ENCODE assay signal across 14 mouse cellular contexts in the genomic region with DNA sequence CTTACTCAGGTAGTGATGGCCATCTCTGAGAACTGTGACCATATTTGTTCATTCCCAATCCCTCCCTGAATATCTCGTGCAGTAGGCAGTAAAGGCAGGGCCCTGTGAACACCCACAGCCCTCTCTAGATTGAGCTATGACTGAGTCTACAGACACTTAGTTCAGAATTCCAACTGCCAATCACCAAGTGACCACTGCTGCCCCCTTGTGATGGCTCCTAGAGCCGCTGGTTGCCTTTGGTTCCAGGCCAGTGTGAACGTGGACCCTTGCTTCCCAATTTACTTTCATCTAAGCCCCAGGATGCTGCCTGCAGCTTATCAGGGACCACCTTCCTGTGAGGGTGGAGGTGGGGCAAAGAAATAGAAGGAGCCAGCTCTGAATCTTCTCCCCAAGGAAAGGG.
A peak's percentile ranks its signal among the peaks of the same experiment; 100 is the strongest.
DNase-seq lines count a peak whose midpoint lies in the region; ATAC-seq and TF ChIP-seq lines count a peak whose summit lies in the region.
"Had no signal": no experiment of that assay in that cellular context is flagged by ENCODE, and none has a peak within 500 bp of the region (broad histone marks: within the 10 kb centered on the region; RNA-seq: fewer than 3 reads in every experiment).

No protein-coding gene starts in this region.

- ATAC-seq in kidney, postnatal 0 days (replicated peaks; ENCODE audit: low FRiP score, low read depth): no peak
- ATAC-seq in megakaryocyte progenitor cell, adult 5-6 weeks (replicated peaks; ENCODE audit: poor library complexity): peak; percentile 46; the same call in 1 of the 2 replicates

- no peak for TF ChIP-seq POLR2A in cerebellum, adult 2 months (IDR thresholded peaks at IDR 0.05; ENCODE audit: borderline replicate concordance, insufficient read depth, low read length)

- H3K4me1 ChIP-seq in cerebellum, adult 2 months (ENCODE audit: control insufficient read depth, insufficient read depth, low read length): no peaks in the 10 kb centered on the region
- no peaks in the 10 kb centered on the region for H3K4me1 ChIP-seq in kidney, postnatal 0 days (replicated peaks; ENCODE audit: insufficient read depth, low read length)
- H3K4me1 ChIP-seq: limb, embryonic 15.5 days had no signal

- peak; percentile 37; the same call in 1 of the 2 replicates for TF ChIP-seq CTCF in cerebellum, adult 2 months (IDR thresholded peaks at IDR 0.05; ENCODE audit: borderline replicate concordance, insufficient read depth, low read depth, low read length)
- TF ChIP-seq CTCF in kidney, postnatal 0 days (IDR thresholded peaks at IDR 0.05; ENCODE audit: low read depth): peak; percentile 44; the same call in 1 of the 2 replicates

- no peaks in the 10 kb centered on the region for H3K9me3 ChIP-seq in kidney, postnatal 0 days (replicated peaks; ENCODE audit: low read length)
- H3K9me3 ChIP-seq: hindbrain, embryonic 10.5 days; limb, embryonic 15.5 days; megakaryocyte, embryonic 14.5 days had no signal

- no peaks in the 10 kb centered on the region for H3K27me3 ChIP-seq in cerebellum, adult 2 months (ENCODE audit: control insufficient read depth, insufficient read depth, low read length)
- H3K27me3 ChIP-seq in kidney, postnatal 0 days (ENCODE audit: insufficient read depth, low read length): no peaks in the 10 kb centered on the region
- H3K27me3 ChIP-seq: limb, embryonic 15.5 days had no signal

- no peaks in the 10 kb centered on the region for H3K36me3 ChIP-seq in kidney, postnatal 0 days (ENCODE audit: insufficient read depth, low read length)
- H3K36me3 ChIP-seq: hindbrain, embryonic 10.5 days; limb, embryonic 15.5 days had no signal

- no peak for DNase-seq in cerebellum, adult 2 months
- no peak for DNase-seq in cerebellum, adult 18-20 months
- DNase-seq in kidney, postnatal 0 days (ENCODE audit: low spot score): no peak
- no peak for DNase-seq in kidney, adult 11 months
- peak; percentile 47 for DNase-seq in retina, embryonic 14.5 days (ENCODE audit: low spot score)
- no peak for DNase-seq in retina, postnatal 1 day
- DNase-seq in urinary bladder, postnatal 14 days (ENCODE audit: low spot score): no peak
- DNase-seq: adrenal gland, postnatal 36 days; cerebellum, adult 11-12 months; kidney, postnatal 14 days had no signal

- H3K27ac ChIP-seq in cerebellum, adult 2 months (ENCODE audit: insufficient read depth, low read length): no peak overlapping the region
- H3K27ac ChIP-seq in kidney, postnatal 0 days: no peak overlapping the region
- H3K27ac ChIP-seq: hindbrain, embryonic 10.5 days; limb, embryonic 15.5 days had no signal

- no peak overlapping the region for H3K4me2 ChIP-seq in kidney, postnatal 0 days (ENCODE audit: low read length)
- H3K4me2 ChIP-seq: limb, embryonic 15.5 days had no signal

- WGBS in cerebellum, adult 2 months: 58% methylated on average over 3 of the region's 3 CpGs
- WGBS in kidney, postnatal 0 days: 56% methylated on average over 3 of the region's 3 CpGs

- no peak overlapping the region for H3K9ac ChIP-seq in kidney, postnatal 0 days (ENCODE audit: low read depth, low read length)
- H3K9ac ChIP-seq: limb, embryonic 15.5 days had no signal

- no peak overlapping the region for H3K4me3 ChIP-seq in cerebellum, adult 2 months (replicated peaks; ENCODE audit: insufficient read depth, low read depth, low read length)
- no peak overlapping the region for H3K4me3 ChIP-seq in kidney, postnatal 0 days (replicated peaks; ENCODE audit: low read depth, low read length)
- H3K4me3 ChIP-seq: hindbrain, embryonic 10.5 days; limb, embryonic 15.5 days; megakaryocyte, embryonic 14.5 days had no signal
